Mouse (Mus musculus): ENCODE data around the gene Tomm70a.

DNA sequence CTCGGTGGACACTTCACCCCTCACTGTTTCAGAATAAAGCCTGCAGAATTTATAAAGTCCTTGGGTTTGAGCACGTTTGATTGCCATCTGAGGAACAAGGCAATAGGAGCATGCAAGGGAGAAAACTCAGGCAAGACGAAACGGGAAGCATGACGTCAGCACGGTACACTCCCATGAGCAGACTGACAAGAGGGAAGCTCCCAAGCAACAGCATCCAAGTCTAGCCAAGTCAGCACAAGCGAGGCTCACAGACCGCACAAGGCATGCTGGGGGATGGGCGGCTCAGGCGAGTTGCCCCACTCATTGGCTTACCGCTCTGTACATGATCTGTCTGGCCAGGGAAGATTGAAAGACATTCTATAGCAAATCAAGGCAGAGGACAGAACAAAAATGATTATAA, 59.7 kb downstream of the Tomm70a start:
- TF ChIP-seq CTCF (IDR thresholded peaks at IDR 0.05; ENCODE audit: insufficient read depth, low read length) = no peak
- TF ChIP-seq POLR2A (IDR thresholded peaks at IDR 0.05; ENCODE audit: borderline replicate concordance, extremely low read depth, low read depth, low read length) = no peak

Data from lung, adult 2 months (tissue).